Mouse (Mus musculus) lung, postnatal 0 days (tissue): ENCODE measurements around the gene Abhd14b.

Experiments
- CTCF ChIP-seq: IDR thresholded peaks from 2 replicates; pipeline ENCODE4 v1.5.1; 2016; ENCODE audit warnings: antibody characterized with exemption, mild to moderate bottlenecking
- EP300 ChIP-seq: IDR thresholded peaks from 2 replicates; pipeline ENCODE4 v1.6.1; 2016; ENCODE audit warnings: antibody characterized with exemption, mild to moderate bottlenecking, control low read depth

- TF ChIP-seq CTCF (no peak), EP300 (no peak)
Measured at GRCm38 (mm10) chr9:106405275-106405674, 42.0 kb upstream of the Abhd14b start.
